ENCODE assay signal across 14 mouse cellular contexts in the genomic region with DNA sequence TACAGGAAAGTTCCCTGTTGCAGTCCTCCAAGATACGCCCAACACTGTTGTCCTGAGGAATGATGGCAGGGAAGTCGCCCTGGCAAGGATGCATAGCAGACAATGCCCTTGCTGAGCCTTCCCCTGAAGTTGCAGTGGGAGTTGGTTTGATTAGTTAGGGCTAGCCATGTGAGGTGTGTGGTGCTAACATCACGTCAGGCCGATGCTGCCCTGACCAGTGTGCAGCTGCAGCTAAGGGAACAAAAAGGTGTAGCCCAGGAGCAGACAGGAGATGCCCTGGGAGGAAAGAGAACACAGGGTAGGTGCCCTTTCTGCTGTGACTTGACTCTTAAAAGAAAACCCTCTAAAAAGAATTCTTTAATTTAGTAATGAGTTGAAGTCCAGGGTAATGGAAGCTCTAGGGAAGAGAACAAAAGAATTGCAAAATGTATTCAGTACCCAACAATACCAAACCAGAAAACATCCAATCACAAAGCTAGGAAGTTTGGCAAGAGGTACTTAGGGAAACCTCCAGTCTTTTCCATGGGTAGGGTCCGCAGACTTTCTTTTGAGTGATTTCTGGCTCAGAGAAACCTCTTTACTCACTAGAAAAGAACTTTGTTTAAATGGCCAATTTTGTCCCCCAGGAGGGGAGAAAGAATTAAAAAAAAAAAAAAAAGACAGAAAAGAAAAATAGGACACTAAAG. TPM values are rescaled to one million over a fixed set of nuclear protein-coding genes. Genes with fewer than 3 reads are reported as not detected.
DNase-seq lines count a peak whose midpoint lies in the region; ATAC-seq and TF ChIP-seq lines count a peak whose summit lies in the region.
"Had no signal": no experiment of that assay in that cellular context is flagged by ENCODE, and none has a peak within 500 bp of the region (broad histone marks: within the 10 kb centered on the region; RNA-seq: fewer than 3 reads in every experiment).

No protein-coding gene starts in this region.

- ATAC-seq in embryonic facial prominence, embryonic 11.5 days (replicated peaks; ENCODE audit: insufficient number of reproducible peaks, low FRiP score, low TSS enrichment, low read depth) = no peak; the same call in 1 of the 2 replicates
- ATAC-seq in hindbrain, embryonic 12.5 days (ENCODE audit: low FRiP score) = no peak
- ATAC-seq in midbrain, embryonic 15.5 days (replicated peaks) = peak; percentile 69

- no peak for DNase-seq in cerebellum, adult 2 months
- DNase-seq in cerebellum, adult 11-12 months = no peak
- peak; percentile 38 for DNase-seq in embryonic facial prominence, embryonic 11.5 days (ENCODE audit: low spot score)
- no peak for DNase-seq in kidney, adult 18-20 months
- DNase-seq in limb, embryonic 10.5 days (ENCODE audit: low spot score) = no peak
- DNase-seq in right cerebral cortex, adult 18-20 months = no peak
- DNase-seq: adrenal gland, postnatal 10 days; heart, adult 2 months; kidney, adult 8-10 months; liver, embryonic 13.5 days; lung, postnatal 10 days; spleen, adult 18-20 months had no signal

- no peak overlapping the region for H3K9ac ChIP-seq in embryonic facial prominence, embryonic 11.5 days (replicated peaks; ENCODE audit: low read length)
- H3K9ac ChIP-seq in hindbrain, embryonic 12.5 days = no peak overlapping the region
- no peak overlapping the region for H3K9ac ChIP-seq in midbrain, embryonic 15.5 days
- H3K9ac ChIP-seq: liver, embryonic 13.5 days had no signal

- H3K4me1 ChIP-seq in cerebellum, adult 2 months (ENCODE audit: control insufficient read depth, insufficient read depth, low read length) = no peaks in the 10 kb centered on the region
- H3K4me1 ChIP-seq in embryonic facial prominence, embryonic 11.5 days (ENCODE audit: control insufficient read depth, insufficient read depth, low read length) = no peaks in the 10 kb centered on the region
- H3K4me1 ChIP-seq in hindbrain, embryonic 12.5 days = peaks cover 16% of the 10 kb centered on the region
- 0 out of 2 replicates have a peak, but pooled peaks cover 5% of the 10 kb centered on the region for H3K4me1 ChIP-seq in midbrain, embryonic 15.5 days
- peaks cover 13% of the 10 kb centered on the region; the same call in 1 of the 2 replicates for H3K4me1 ChIP-seq in limb, embryonic 10.5 days
- H3K4me1 ChIP-seq: liver, embryonic 13.5 days had no signal

- TF ChIP-seq CTCF in cerebellum, adult 2 months (IDR thresholded peaks at IDR 0.05; ENCODE audit: borderline replicate concordance, insufficient read depth, low read depth, low read length) = no peak

- no peak overlapping the region for H3K4me2 ChIP-seq in embryonic facial prominence, embryonic 11.5 days (ENCODE audit: low read depth, low read length)
- no peak overlapping the region for H3K4me2 ChIP-seq in hindbrain, embryonic 12.5 days (replicated peaks)
- no peak overlapping the region for H3K4me2 ChIP-seq in midbrain, embryonic 15.5 days
- H3K4me2 ChIP-seq: liver, embryonic 13.5 days had no signal

- no peak overlapping the region for H3K4me3 ChIP-seq in cerebellum, adult 2 months (replicated peaks; ENCODE audit: insufficient read depth, low read depth, low read length)
- no peak overlapping the region for H3K4me3 ChIP-seq in embryonic facial prominence, embryonic 11.5 days (ENCODE audit: low read depth, low read length)
- no peak overlapping the region for H3K4me3 ChIP-seq in hindbrain, embryonic 12.5 days
- no peak overlapping the region for H3K4me3 ChIP-seq in midbrain, embryonic 15.5 days
- H3K4me3 ChIP-seq in limb, embryonic 10.5 days = no peak overlapping the region
- H3K4me3 ChIP-seq: heart, adult 2 months; liver, embryonic 13.5 days had no signal

- H3K27ac ChIP-seq in cerebellum, adult 2 months (ENCODE audit: insufficient read depth, low read length) = peak overlapping the region; percentile 43; the same call in 1 of the 2 replicates
- no peak overlapping the region for H3K27ac ChIP-seq in embryonic facial prominence, embryonic 11.5 days (replicated peaks; ENCODE audit: low read depth, low read length)
- peak overlapping the region; percentile 35; the same call in 1 of the 2 replicates for H3K27ac ChIP-seq in hindbrain, embryonic 12.5 days
- H3K27ac ChIP-seq in midbrain, embryonic 15.5 days = peak overlapping the region; percentile 47
- no peak overlapping the region for H3K27ac ChIP-seq in limb, embryonic 10.5 days
- H3K27ac ChIP-seq: heart, adult 2 months; liver, embryonic 13.5 days had no signal

- H3K27me3 ChIP-seq in cerebellum, adult 2 months (ENCODE audit: control insufficient read depth, insufficient read depth, low read length) = no peaks in the 10 kb centered on the region
- H3K27me3 ChIP-seq in embryonic facial prominence, embryonic 11.5 days (ENCODE audit: control insufficient read depth, insufficient read depth, low read length) = no peaks in the 10 kb centered on the region
- H3K27me3 ChIP-seq in hindbrain, embryonic 12.5 days = no peaks in the 10 kb centered on the region
- no peaks in the 10 kb centered on the region for H3K27me3 ChIP-seq in midbrain, embryonic 15.5 days (replicated peaks)
- no peaks in the 10 kb centered on the region for H3K27me3 ChIP-seq in limb, embryonic 10.5 days (ENCODE audit: low read depth, poor library complexity, severe bottlenecking)
- H3K27me3 ChIP-seq: liver, embryonic 13.5 days had no signal

- H3K36me3 ChIP-seq in embryonic facial prominence, embryonic 11.5 days (replicated peaks; ENCODE audit: control insufficient read depth, insufficient read depth, low read depth, low read length) = no peaks in the 10 kb centered on the region
- H3K36me3 ChIP-seq in hindbrain, embryonic 12.5 days = peaks cover 16% of the 10 kb centered on the region
- 0 out of 2 replicates have a peak, but pooled peaks cover 8% of the 10 kb centered on the region for H3K36me3 ChIP-seq in midbrain, embryonic 15.5 days (replicated peaks)
- no peaks in the 10 kb centered on the region for H3K36me3 ChIP-seq in limb, embryonic 10.5 days
- H3K36me3 ChIP-seq: liver, embryonic 13.5 days had no signal

- no peak for TF ChIP-seq POLR2A in cerebellum, adult 2 months (IDR thresholded peaks at IDR 0.05; ENCODE audit: borderline replicate concordance, insufficient read depth, low read length)

- 77% methylated on average over 5 of the region's 5 CpGs for WGBS in cerebellum, adult 2 months
- 66% methylated on average over 5 of the region's 5 CpGs for WGBS in embryonic facial prominence, embryonic 11.5 days
- WGBS in hindbrain, embryonic 12.5 days = 43% methylated on average over 5 of the region's 5 CpGs
- 40% methylated on average over 5 of the region's 5 CpGs for WGBS in midbrain, embryonic 15.5 days
- 78% methylated on average over 5 of the region's 5 CpGs for WGBS in limb, embryonic 10.5 days

- no peaks in the 10 kb centered on the region for H3K9me3 ChIP-seq in embryonic facial prominence, embryonic 11.5 days (replicated peaks; ENCODE audit: control insufficient read depth, low read length)
- no peaks in the 10 kb centered on the region for H3K9me3 ChIP-seq in hindbrain, embryonic 12.5 days (replicated peaks)
- H3K9me3 ChIP-seq in midbrain, embryonic 15.5 days = no peaks in the 10 kb centered on the region
- H3K9me3 ChIP-seq in limb, embryonic 10.5 days (replicated peaks) = no peaks in the 10 kb centered on the region
- H3K9me3 ChIP-seq: liver, embryonic 13.5 days had no signal

RNA-seq across cellular contexts. Expression of gene Tigit, which starts 40.5 kb away (rescaled TPM):
- not detected in 2 replicates for polyA plus RNA-seq in cerebellum, adult 2 months (2012; rRNA removed)
- polyA plus RNA-seq in embryonic facial prominence, embryonic 11.5 days (2014; fragmentation: Nextera tagmentation; extraction: Ambion mirVana) = 0.31 TPM in 1 of 2 replicates, not detected in the other
- not detected in 2 replicates for polyA plus RNA-seq in hindbrain, embryonic 12.5 days (2016; fragmentation: Nextera tagmentation; extraction: Ambion mirVana)
- not detected in 2 replicates for polyA plus RNA-seq in midbrain, embryonic 15.5 days (2015; fragmentation: Nextera tagmentation; extraction: Ambion mirVana)
- not detected in 2 replicates for polyA plus RNA-seq in limb, embryonic 10.5 days (2016; fragmentation: Nextera tagmentation; extraction: Ambion mirVana)
- polyA plus RNA-seq: liver, embryonic 13.5 days had no signal

Comparison
In these comparisons a context has a peak if more than half of its experiments do, and no peak if none do; other contexts are left out.
1. H3K27ac ChIP-seq: peak in cerebellum, adult 2 months (single experiment), hindbrain, embryonic 12.5 days (single experiment) and midbrain, embryonic 15.5 days (single experiment); none in embryonic facial prominence, embryonic 11.5 days (single experiment) and limb, embryonic 10.5 days (single experiment).